Mouse (Mus musculus): ENCODE measurements around the gene Pik3c2a. TPM values are rescaled to one million over a fixed set of nuclear protein-coding genes. Genes with fewer than 3 reads are reported as not detected.
A peak's percentile ranks its signal among the peaks of the same experiment; 100 is the strongest.

The Pik3c2a gene
- polyA plus RNA-seq, 1 experiment from 2014 or later, result 14.3 TPM

DNA sequence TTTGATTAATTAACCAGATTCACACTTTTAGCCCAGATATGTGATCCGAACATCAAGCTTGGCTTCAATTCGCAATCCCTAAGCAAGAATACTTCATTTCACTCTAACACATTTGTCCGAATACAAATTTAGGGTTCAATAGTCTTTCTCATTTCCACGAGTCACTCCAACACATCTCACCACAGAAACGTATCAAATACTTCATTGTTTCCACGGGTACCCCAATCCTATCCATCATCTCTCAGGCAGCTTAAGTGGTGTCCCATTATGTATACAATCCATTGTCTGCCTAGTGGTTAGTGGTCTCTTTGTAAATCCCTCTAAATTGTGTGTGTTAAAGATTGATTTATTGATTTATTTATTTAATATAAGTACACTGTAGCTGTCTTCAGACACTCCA is 108.1 kb downstream of the Pik3c2a start:
- no peak overlapping the region; the same call in 1 of the 2 replicates for H3K4me3 ChIP-seq (ENCODE audit: low read length)
- peaks cover 13% of the 10 kb centered on the region for H3K4me1 ChIP-seq (ENCODE audit: control insufficient read depth, insufficient read depth, low read length)
- H3K4me2 ChIP-seq (ENCODE audit: low read depth, low read length), result peak overlapping the region; percentile 90; the same call in 1 of the 2 replicates
- peaks cover 34% of the 10 kb centered on the region for H3K36me3 ChIP-seq (ENCODE audit: control insufficient read depth, insufficient read depth)
- ATAC-seq (replicated peaks; ENCODE audit: extremely low read depth, insufficient read depth, low FRiP score), result no peak
- H3K27me3 ChIP-seq (ENCODE audit: control insufficient read depth, insufficient read depth, low read length), result no peaks in the 10 kb centered on the region
- H3K9me3 ChIP-seq (replicated peaks; ENCODE audit: control insufficient read depth, low read length), result no peaks in the 10 kb centered on the region
- H3K27ac ChIP-seq (ENCODE audit: low read length), result no peak overlapping the region
- 82% methylated on average over 6 of the region's 6 CpGs for WGBS
- no peak overlapping the region for H3K9ac ChIP-seq (ENCODE audit: low read length)

DNA sequence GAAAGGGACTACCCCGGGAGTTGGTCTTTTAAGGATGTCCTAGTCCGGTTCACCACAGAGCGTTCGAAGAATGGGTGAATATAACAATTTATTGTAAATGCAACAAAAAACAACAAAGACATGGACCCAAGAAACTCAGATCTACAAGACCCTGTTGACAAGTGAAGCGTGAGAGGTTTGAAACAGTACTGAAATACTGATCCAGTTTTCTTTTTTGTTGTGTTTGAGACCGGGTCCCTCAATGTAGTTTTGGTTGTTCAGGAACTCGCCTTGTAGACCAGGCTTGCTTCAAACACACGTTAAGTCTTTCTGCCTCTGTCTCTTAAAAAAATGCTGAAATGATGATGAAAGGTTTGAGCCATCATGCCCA is 108.6 kb downstream of the Pik3c2a start:
- Histone ChIP-seq H3K4me1 (ENCODE audit: control insufficient read depth, insufficient read depth, low read length) (peaks cover 13% of the 10 kb centered on the region), H3K36me3 (ENCODE audit: control insufficient read depth, insufficient read depth) (peaks cover 34% of the 10 kb centered on the region), H3K9me3 (replicated peaks; ENCODE audit: control insufficient read depth, low read length) (no peaks in the 10 kb centered on the region), H3K27ac (ENCODE audit: low read length) (peak overlapping the region; percentile 79), H3K4me2 (ENCODE audit: low read depth, low read length) (peak overlapping the region; percentile 90), H3K4me3 (ENCODE audit: low read length) (peak overlapping the region; percentile 87), H3K9ac (ENCODE audit: low read length) (peak overlapping the region; percentile 98), H3K27me3 (ENCODE audit: control insufficient read depth, insufficient read depth, low read length) (no peaks in the 10 kb centered on the region)
- no peak for ATAC-seq (replicated peaks; ENCODE audit: extremely low read depth, insufficient read depth, low FRiP score)
- 11% methylated on average over 8 of the region's 8 CpGs for WGBS

DNA sequence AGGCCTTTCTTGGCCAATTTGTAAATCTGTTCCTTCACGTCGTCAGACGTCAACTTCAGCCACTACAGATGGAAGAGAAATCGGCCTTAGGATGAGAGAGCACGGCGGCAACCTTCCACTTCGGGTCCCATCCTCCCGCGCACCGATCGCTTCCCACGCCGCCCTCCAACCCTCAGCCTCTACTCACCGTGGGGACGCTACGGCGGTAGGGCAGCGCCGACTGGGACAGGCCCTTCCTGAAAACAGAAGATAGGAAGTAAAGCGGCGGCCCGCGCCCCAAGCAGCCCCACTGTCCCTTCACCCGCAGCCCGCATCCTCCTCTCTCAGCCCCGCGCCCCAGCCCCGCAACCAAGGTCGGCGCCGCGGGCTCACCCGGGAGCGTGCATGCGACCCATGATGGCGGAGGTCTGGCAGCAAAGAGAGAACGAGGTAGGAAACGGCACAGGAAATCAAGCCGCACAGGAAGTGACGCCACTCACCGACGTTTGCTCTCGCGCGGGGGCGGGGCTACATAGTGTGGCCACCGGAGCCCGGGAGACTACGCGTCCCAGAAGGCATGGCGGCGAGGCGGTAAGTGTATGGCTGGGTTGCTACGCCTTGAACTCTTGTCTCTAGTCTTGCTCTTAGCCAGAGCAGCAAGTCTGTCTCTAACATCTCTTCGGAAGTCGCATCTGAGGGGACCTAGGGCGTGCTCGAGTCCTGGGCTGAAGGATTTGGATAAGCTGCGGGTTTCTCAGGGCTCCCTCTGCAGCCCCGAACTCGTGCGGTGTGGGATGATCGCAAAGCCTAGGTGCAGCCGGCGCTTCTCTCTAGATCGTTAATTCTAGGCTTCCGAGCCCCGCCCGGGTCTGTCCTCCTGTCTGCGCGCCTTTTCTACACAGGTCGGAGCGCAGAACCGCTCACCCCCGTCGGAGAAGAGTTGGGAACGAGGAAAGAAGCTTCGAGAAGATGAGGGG is 109.3 kb downstream of the Pik3c2a start, which contains the start of gene Rps13:
Rps13 (minus strand) TSS at position 483 of the 956 bp plus-strand sequence.
- Histone ChIP-seq H3K27ac (ENCODE audit: low read length) (peak within 1 kb of the TSS; percentile 88), H3K9ac (ENCODE audit: low read length) (peak within 1 kb of the TSS; percentile 98), H3K4me3 (ENCODE audit: low read length) (peak within 1 kb of the TSS; percentile 87), H3K36me3 (ENCODE audit: control insufficient read depth, insufficient read depth) (peaks cover 32% of the 10 kb centered on the region), H3K4me1 (ENCODE audit: control insufficient read depth, insufficient read depth, low read length) (peaks cover 13% of the 10 kb centered on the region), H3K9me3 (replicated peaks; ENCODE audit: control insufficient read depth, low read length) (no peaks in the 10 kb centered on the region), H3K27me3 (ENCODE audit: control insufficient read depth, insufficient read depth, low read length) (no peaks in the 10 kb centered on the region), H3K4me2 (ENCODE audit: low read depth, low read length) (peak within 1 kb of the TSS; percentile 90)
- peak; percentile 98 for ATAC-seq (replicated peaks; ENCODE audit: extremely low read depth, insufficient read depth, low FRiP score)
- WGBS, result under 1% methylated on average over 78 of the region's 78 CpGs

DNA sequence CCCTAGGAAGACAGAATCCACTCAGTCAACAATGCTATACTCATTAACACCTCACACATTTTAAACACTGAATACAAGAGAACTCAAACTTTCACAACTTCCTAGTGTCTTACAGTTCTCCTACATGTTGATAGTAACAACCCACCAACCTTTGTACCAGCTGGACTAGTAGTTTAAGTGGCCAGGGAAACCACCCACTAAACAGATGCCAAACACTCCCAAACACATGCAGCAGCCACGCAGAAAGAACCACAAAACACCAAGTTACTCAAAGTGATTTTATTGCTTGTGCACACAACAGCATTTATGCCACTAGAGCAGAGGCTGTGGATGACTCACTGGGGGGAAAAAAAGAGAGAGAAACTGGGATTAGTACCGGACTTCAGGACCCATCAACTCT is 112.0 kb downstream of the Pik3c2a start:
- 93% methylated on average over 2 of the region's 2 CpGs for WGBS

DNA sequence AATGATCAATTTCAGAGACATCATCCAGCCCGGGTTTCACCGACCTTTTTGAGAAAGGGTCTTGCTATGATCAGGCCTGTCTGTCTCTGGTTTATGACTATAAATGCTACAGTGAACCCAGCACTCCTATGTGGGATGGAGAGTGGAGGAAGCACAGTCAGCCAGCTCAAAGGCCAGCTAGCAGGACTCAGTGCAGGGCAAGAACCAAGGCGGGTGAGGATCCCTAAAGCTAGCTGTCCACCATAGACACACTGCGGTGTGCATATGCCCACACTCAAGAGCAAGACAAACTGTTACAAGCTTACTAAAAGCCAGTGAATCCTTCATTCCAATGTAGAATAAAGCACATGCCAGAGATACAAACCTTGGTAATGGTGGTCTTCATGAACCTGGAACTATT is 113.4 kb downstream of the Pik3c2a start:
- no peaks in the 10 kb centered on the region for H3K27me3 ChIP-seq (ENCODE audit: control insufficient read depth, insufficient read depth, low read length)
- no peaks in the 10 kb centered on the region for H3K9me3 ChIP-seq (replicated peaks; ENCODE audit: control insufficient read depth, low read length)
- 85% methylated on average over 4 of the region's 4 CpGs for WGBS
- no peak overlapping the region for H3K9ac ChIP-seq (ENCODE audit: low read length)
- no peak overlapping the region for H3K27ac ChIP-seq (ENCODE audit: low read length)
- H3K4me1 ChIP-seq (ENCODE audit: control insufficient read depth, insufficient read depth, low read length), result peaks cover 11% of the 10 kb centered on the region
- H3K4me2 ChIP-seq (ENCODE audit: low read depth, low read length), result no peak overlapping the region
- H3K4me3 ChIP-seq (ENCODE audit: low read length), result no peak overlapping the region
- H3K36me3 ChIP-seq (ENCODE audit: control insufficient read depth, insufficient read depth), result peaks cover 32% of the 10 kb centered on the region
- no peak for ATAC-seq (replicated peaks; ENCODE audit: extremely low read depth, insufficient read depth, low FRiP score)

More for the DNA sequence above, 112.0 kb downstream of the Pik3c2a start:
- H3K4me3 ChIP-seq (ENCODE audit: low read length), result no peak overlapping the region
- ATAC-seq (replicated peaks; ENCODE audit: extremely low read depth, insufficient read depth, low FRiP score), result no peak
- H3K4me1 ChIP-seq (ENCODE audit: control insufficient read depth, insufficient read depth, low read length), result peaks cover 11% of the 10 kb centered on the region
- H3K27me3 ChIP-seq (ENCODE audit: control insufficient read depth, insufficient read depth, low read length), result no peaks in the 10 kb centered on the region
- no peak overlapping the region for H3K4me2 ChIP-seq (ENCODE audit: low read depth, low read length)
- no peak overlapping the region for H3K27ac ChIP-seq (ENCODE audit: low read length)
- H3K9ac ChIP-seq (ENCODE audit: low read length), result no peak overlapping the region
- peaks cover 32% of the 10 kb centered on the region for H3K36me3 ChIP-seq (ENCODE audit: control insufficient read depth, insufficient read depth)
- no peaks in the 10 kb centered on the region for H3K9me3 ChIP-seq (replicated peaks; ENCODE audit: control insufficient read depth, low read length)

DNA sequence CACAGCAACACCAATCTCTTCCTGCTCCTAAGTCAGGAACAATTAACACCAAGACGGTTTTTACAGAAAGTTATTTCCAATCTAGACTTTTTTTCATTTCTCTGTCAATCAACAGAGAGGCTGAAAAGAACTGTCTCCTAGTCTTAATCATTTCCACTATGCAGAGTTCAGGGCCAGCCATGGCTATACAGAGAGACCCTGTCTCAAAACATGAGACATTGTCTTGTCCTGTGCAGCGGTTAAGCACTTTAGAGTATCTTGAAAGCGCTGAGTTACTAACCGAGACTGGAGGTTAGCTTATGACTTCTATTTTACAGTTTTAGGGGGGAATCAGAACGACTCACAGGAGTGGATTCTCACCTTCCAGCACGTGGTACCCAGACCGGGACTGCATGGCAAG is 114.5 kb downstream of the Pik3c2a start:
- ATAC-seq (replicated peaks; ENCODE audit: extremely low read depth, insufficient read depth, low FRiP score), result no peak
- 74% methylated on average over 7 of the region's 7 CpGs for WGBS

DNA sequence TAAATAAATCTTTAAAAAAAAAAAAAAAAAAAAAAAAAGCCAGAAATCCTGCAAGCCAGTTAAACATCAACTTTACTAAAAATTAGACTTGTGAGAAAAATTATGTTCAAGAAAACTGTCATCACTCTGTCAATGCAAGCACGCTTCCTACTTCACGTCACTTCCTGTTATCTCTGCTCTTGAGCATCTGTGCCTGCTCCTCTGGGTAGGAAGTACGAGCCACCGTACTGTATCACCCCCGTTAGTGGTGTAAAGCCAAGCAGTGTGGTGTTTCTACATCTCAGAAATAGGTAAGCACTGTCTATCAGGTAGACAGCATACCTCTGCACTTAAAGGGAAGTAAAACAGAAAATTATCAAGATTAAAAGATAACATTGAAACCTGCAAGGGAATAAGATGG is 115.3 kb downstream of the Pik3c2a start:
- no peak overlapping the region for H3K4me3 ChIP-seq (ENCODE audit: low read length)
- peaks cover 5% of the 10 kb centered on the region for H3K4me1 ChIP-seq (ENCODE audit: control insufficient read depth, insufficient read depth, low read length)
- H3K9me3 ChIP-seq (replicated peaks; ENCODE audit: control insufficient read depth, low read length), result no peaks in the 10 kb centered on the region
- H3K27me3 ChIP-seq (ENCODE audit: control insufficient read depth, insufficient read depth, low read length), result no peaks in the 10 kb centered on the region
- no peak overlapping the region for H3K27ac ChIP-seq (ENCODE audit: low read length)
- no peak for ATAC-seq (replicated peaks; ENCODE audit: extremely low read depth, insufficient read depth, low FRiP score)
- no peak overlapping the region for H3K9ac ChIP-seq (ENCODE audit: low read length)
- no peak overlapping the region for H3K4me2 ChIP-seq (ENCODE audit: low read depth, low read length)
- peaks cover 32% of the 10 kb centered on the region for H3K36me3 ChIP-seq (ENCODE audit: control insufficient read depth, insufficient read depth)
- WGBS, result 58% methylated on average over 5 of the region's 5 CpGs

More for the DNA sequence above, 114.5 kb downstream of the Pik3c2a start:
- H3K27ac ChIP-seq (ENCODE audit: low read length), result no peak overlapping the region
- no peak overlapping the region for H3K4me3 ChIP-seq (ENCODE audit: low read length)
- no peaks in the 10 kb centered on the region for H3K27me3 ChIP-seq (ENCODE audit: control insufficient read depth, insufficient read depth, low read length)
- no peak overlapping the region for H3K9ac ChIP-seq (ENCODE audit: low read length)
- peaks cover 32% of the 10 kb centered on the region for H3K36me3 ChIP-seq (ENCODE audit: control insufficient read depth, insufficient read depth)
- H3K4me1 ChIP-seq (ENCODE audit: control insufficient read depth, insufficient read depth, low read length), result peaks cover 7% of the 10 kb centered on the region
- no peaks in the 10 kb centered on the region for H3K9me3 ChIP-seq (replicated peaks; ENCODE audit: control insufficient read depth, low read length)
- no peak overlapping the region for H3K4me2 ChIP-seq (ENCODE audit: low read depth, low read length)

DNA sequence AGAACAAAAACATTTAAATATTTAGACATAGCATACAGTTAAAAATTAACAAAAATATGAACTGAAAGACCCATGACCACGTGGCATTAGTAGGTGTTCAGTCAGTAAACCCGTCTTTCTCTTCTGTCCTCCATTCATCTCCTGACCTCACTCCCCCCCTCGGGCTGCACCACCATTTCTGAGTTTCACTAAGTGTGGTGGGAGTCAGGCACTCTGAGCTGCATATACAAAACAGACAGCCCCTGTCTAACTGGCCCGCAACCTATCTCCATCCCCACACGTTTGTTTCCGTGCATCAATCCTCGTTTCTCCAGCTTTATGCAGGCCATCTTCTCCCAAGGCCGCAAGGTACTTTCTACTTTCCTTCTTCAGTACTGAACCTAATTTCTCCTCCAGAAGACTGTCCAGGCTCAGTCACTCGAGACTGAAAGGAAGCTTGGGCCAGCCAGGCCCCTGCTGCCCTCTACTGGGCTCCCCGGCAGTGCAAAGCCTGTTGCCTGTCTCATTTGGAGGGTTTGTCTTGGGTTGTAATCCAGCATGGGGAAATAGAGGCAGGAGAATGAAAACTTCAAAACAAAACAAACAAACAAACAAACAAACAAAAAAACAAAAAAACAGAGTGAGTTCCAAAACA is 119.8 kb downstream of the Pik3c2a start:
- Histone ChIP-seq H3K27me3 (ENCODE audit: control insufficient read depth, insufficient read depth, low read length) (no peaks in the 10 kb centered on the region), H3K36me3 (ENCODE audit: control insufficient read depth, insufficient read depth) (no peaks in the 10 kb centered on the region), H3K27ac (ENCODE audit: low read length) (no peak overlapping the region), H3K4me1 (ENCODE audit: control insufficient read depth, insufficient read depth, low read length) (no peaks in the 10 kb centered on the region), H3K9me3 (replicated peaks; ENCODE audit: control insufficient read depth, low read length) (no peaks in the 10 kb centered on the region), H3K9ac (ENCODE audit: low read length) (peak overlapping the region; percentile 54; the same call in 1 of the 2 replicates), H3K4me3 (ENCODE audit: low read length) (0 out of 2 replicates have a peak overlapping the region, but pooled peaks have one; percentile 5), H3K4me2 (ENCODE audit: low read depth, low read length) (peak overlapping the region; percentile 38; the same call in 1 of the 2 replicates)
- 32% methylated on average over 10 of the region's 10 CpGs for WGBS
- ATAC-seq (replicated peaks; ENCODE audit: extremely low read depth, insufficient read depth, low FRiP score), result peak; percentile 69; the same call in 1 of the 2 replicates

Measured in heart, embryonic 16.5 days (tissue).